Mouse (Mus musculus) forebrain, postnatal 0 days (tissue): Measurements from ENCODE around the gene Calm2. TPM values are rescaled to one million over a fixed set of nuclear protein-coding genes. Genes with fewer than 3 reads are reported as not detected.
A peak's percentile ranks its signal among the peaks of the same experiment; 100 is the strongest.

ENCODE experiments used
- ATAC-seq: fragments of 200-750 bp; cut with Nextera tagmentation; 2 replicates; pipeline ENCODE4 v1.8.0; 2017; ENCODE audit warnings: mild to moderate bottlenecking, moderate library complexity
- DNase-seq: peaks from one replicate; pipeline ENCODE4 v3.0.0-alpha.2; 2015
- H3K27ac ChIP-seq: fragments of 300-500 bp; sonication (generic); 2 replicates; pipeline ENCODE4 v1.5.1; 2014; ENCODE audit warnings: low read depth, mild to moderate bottlenecking, antibody characterized with exemption, low read length, moderate library complexity, mixed read lengths
- H3K27me3 ChIP-seq: fragments of 300-500 bp; sonication (generic); 2 replicates; pipeline ENCODE4 v1.6.1; 2014; ENCODE audit warnings: mild to moderate bottlenecking, low read length, mixed read lengths; ENCODE audit not compliant: insufficient read depth
- H3K36me3 ChIP-seq: fragments of 300-500 bp; sonication (generic); 2 replicates; pipeline ENCODE4 v1.6.1; 2014; ENCODE audit warnings: mild to moderate bottlenecking, moderate library complexity; ENCODE audit not compliant: insufficient read depth
- H3K4me1 ChIP-seq: fragments of 300-500 bp; sonication (generic); 2 replicates; pipeline ENCODE4 v1.6.1; 2014; ENCODE audit warnings: antibody characterized with exemption; ENCODE audit not compliant: insufficient read depth
- H3K4me2 ChIP-seq: fragments of 300-500 bp; sonication (generic); 2 replicates; pipeline ENCODE4 v1.6.1; 2014; ENCODE audit warnings: low read depth, mild to moderate bottlenecking, moderate library complexity
- H3K4me3 ChIP-seq: fragments of 300-500 bp; sonication (generic); 2 replicates; pipeline ENCODE4 v1.5.1; 2014; ENCODE audit warnings: low read depth, low read length, mixed read lengths
- H3K9ac ChIP-seq: fragments of 300-500 bp; sonication (generic); 2 replicates; pipeline ENCODE4 v1.6.1; 2014; ENCODE audit warnings: mild to moderate bottlenecking
- H3K9me3 ChIP-seq: fragments of 300-500 bp; sonication (generic); 2 replicates; pipeline ENCODE4 v1.6.1; 2016; ENCODE audit warnings: low read length
- CTCF ChIP-seq: sonication (generic); IDR thresholded peaks from 2 replicates; pipeline ENCODE4 v1.5.1; 2016; ENCODE audit warnings: antibody characterized with exemption, control low read depth, low read depth
- WGBS: fragments of 180-500 bp; shearing (Covaris S2); extraction: QIAGEN DNeasy Blood & Tissue Kit; methylation state at CpG from one replicate; pipeline ENCODE4 v1.1.7; 2014; 5-methylcytosine and 5-hydroxymethylcytosine counted together
- polyA plus RNA-seq: library from polyadenylated mRNA; unstranded; fragments of >200 nt; fragmentation: Nextera tagmentation; extraction: Ambion mirVana; gene quantifications from 2 replicates; pipeline ENCODE4 v1.2.1, GENCODE M21; 2015
- total RNA-seq: library from RNA; depleted of rRNA; stranded (reverse); fragments of >200 nt; gene quantifications from 2 replicates; pipeline ENCODE4 v1.2.3, GENCODE M21; 2014

Calm2 gene
- total and polyA plus RNA-seq, 2 experiments from 2014 or later, result 1,563 to 3,264 TPM

DNA sequence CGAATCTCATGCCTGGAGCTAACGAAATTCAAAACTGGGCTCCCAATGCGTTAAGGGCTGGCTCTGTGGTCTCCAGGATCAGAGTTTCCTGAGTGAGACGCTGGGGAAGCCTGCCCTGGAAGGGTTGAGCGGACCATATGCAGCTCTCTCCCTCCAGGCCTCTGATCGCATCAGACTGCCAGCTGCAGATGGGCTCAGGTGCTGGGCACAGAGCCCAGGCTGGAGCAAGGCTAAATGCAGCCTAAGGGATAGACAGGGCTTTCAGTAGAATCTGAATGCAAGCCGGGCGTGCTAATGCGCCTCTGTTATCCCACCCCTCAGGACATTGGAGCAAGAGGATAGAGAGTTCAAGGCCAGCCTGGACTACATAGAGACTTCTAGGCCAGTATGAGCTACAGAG lies 31.8 kb upstream of the Calm2 start:
- no peaks in the 10 kb centered on the region for H3K9me3 ChIP-seq
- ATAC-seq (peak; percentile 6; the same call in 1 of the 2 replicates), DNase-seq (peak; percentile 55)
- no peak overlapping the region for H3K4me2 ChIP-seq
- H3K27me3 ChIP-seq, result no peaks in the 10 kb centered on the region
- no peak overlapping the region for H3K4me3 ChIP-seq
- TF ChIP-seq CTCF, result no peak
- H3K36me3 ChIP-seq, result no peaks in the 10 kb centered on the region
- H3K27ac ChIP-seq, result no peak overlapping the region
- H3K4me1 ChIP-seq, result peaks cover 12% of the 10 kb centered on the region
- 31% methylated on average over 9 of the region's 9 CpGs for WGBS
- H3K9ac ChIP-seq, result no peak overlapping the region

DNA sequence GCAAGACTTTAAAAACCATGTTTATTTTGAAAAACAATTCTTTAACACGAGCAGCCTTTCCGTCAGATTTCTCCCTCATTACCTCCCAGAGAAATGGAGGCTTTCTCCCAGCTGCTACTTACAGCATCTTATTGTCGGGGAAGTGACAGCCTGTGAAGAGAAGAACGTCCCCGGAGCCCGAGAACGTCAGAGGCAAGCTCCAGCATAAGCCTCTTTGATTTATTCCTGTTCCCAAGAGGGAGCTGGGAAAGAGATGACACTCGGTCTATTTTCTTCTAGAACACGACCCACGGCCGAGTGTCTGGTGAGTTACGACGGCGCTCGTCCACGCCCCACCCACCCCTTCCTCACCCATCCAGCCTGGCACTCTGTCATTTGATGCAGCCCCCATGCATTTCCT lies 30.9 kb upstream of the Calm2 start:
- Histone ChIP-seq H3K27me3 (no peaks in the 10 kb centered on the region), H3K4me2 (no peak overlapping the region), H3K4me1 (peaks cover 20% of the 10 kb centered on the region), H3K9me3 (no peaks in the 10 kb centered on the region), H3K4me3 (no peak overlapping the region), H3K9ac (no peak overlapping the region), H3K36me3 (no peaks in the 10 kb centered on the region), H3K27ac (no peak overlapping the region)
- ATAC-seq, result peak; percentile 30; the same call in 1 of the 2 replicates
- TF ChIP-seq CTCF, result no peak
- WGBS, result 52% methylated on average over 16 of the region's 16 CpGs
- peak; percentile 50 for DNase-seq

DNA sequence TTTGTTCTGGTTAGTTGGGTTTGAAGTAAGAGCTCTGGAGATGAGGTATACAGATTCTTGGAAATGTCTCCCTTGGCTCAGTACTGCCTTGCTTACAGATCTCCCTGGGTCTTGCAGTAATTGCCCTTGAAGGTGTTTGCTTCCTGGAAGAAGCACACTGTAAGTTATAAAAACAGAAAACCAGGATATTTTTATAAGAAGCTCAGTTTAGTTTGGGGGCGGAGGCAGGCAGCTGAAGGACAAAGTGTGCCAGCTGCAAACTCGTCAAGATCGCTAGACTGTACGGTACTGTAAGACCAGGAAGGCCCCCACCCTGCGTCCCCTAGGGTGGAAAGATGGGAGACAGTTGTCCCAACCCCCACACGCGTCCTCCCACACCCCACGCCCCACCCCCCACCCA lies 28.6 kb upstream of the Calm2 start:
- ATAC-seq (no peak), DNase-seq (no peak)
- TF ChIP-seq CTCF, result no peak
- Histone ChIP-seq H3K4me2 (no peak overlapping the region), H3K4me3 (no peak overlapping the region), H3K9me3 (no peaks in the 10 kb centered on the region), H3K27me3 (no peaks in the 10 kb centered on the region), H3K9ac (no peak overlapping the region), H3K4me1 (peaks cover 20% of the 10 kb centered on the region), H3K36me3 (no peaks in the 10 kb centered on the region), H3K27ac (no peak overlapping the region)
- 67% methylated on average over 8 of the region's 8 CpGs for WGBS

- H3K4me2 ChIP-seq, result peak overlapping the region; percentile 51
- H3K4me3 ChIP-seq, result peak overlapping the region; percentile 27; the same call in 1 of the 2 replicates
- H3K36me3 ChIP-seq, result no peaks in the 10 kb centered on the region
- peaks cover 20% of the 10 kb centered on the region for H3K4me1 ChIP-seq
- H3K27ac ChIP-seq, result peak overlapping the region; percentile 64
- no peaks in the 10 kb centered on the region for H3K9me3 ChIP-seq
- H3K9ac ChIP-seq, result peak overlapping the region; percentile 48
- TF ChIP-seq CTCF, result no peak
- 2% methylated on average over 7 of the region's 7 CpGs for WGBS
- DNase-seq, result no peak
- no peak for ATAC-seq
- no peaks in the 10 kb centered on the region for H3K27me3 ChIP-seq
Measured at GRCm38 (mm10) chr17:87474501-87474795, 27.7 kb upstream of the Calm2 start.

DNA sequence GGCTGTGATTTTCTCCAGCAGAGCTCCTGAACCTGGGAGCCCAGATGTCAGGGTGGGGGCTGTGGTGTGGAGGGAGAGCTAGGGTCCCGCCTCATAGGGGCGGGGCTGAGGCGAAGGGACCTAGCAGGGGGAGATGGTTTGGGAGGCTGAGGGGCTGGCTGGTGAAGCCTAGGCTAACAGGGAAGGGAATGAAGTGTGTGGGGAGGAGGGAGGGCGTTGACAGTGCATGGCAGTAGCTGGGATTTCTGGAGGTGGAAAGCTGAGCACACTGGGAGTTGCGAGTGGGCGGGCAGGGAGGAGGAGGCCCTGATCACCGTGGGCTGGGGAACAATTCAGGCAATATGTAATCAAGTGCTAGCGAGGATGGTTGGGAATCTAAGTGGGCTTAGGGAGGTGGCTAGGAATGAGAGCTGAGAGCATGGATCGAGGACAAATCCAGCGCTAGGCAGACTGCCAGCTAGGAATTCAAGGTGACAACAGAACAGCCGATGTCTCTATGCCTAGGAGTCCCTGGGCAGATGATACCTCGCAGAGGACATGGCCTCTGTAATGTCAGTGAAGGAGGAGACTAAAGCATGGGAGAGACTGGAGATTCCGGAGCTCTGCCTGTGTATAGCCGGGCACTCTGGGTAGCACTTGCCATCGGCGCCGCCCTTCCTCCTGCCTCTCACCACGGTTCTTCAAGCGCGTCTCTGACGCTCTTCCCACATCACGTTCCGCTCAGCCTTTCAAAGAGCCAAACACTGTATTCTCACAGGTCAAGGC lies 27.2 kb upstream of the Calm2 start:
- Histone ChIP-seq H3K27me3 (no peaks in the 10 kb centered on the region), H3K9me3 (no peaks in the 10 kb centered on the region), H3K36me3 (no peaks in the 10 kb centered on the region), H3K4me1 (peaks cover 20% of the 10 kb centered on the region), H3K4me2 (peak overlapping the region; percentile 51), H3K27ac (peak overlapping the region; percentile 64), H3K9ac (peak overlapping the region; percentile 48), H3K4me3 (peak overlapping the region; percentile 27)
- WGBS, result under 1% methylated on average over 23 of the region's 23 CpGs
- peak; percentile 80 for DNase-seq
- peak; percentile 83 for ATAC-seq
- no peak for TF ChIP-seq CTCF

DNA sequence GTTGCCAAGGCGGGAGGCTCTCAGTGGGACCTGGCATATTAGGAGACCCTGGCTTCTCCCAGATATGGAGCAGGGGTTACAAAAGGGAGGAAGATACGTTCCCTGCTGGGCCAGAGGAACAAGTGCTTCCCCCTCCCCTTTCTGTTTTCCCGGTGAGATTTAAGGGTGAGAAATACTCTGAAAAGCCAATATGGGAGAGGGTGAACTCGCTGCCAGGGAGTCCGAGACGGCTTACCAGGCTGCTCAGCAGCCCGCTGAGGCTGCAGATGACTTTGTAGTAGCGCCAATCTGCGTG lies 26.7 kb upstream of the Calm2 start:
- no peak for TF ChIP-seq CTCF
- peaks cover 20% of the 10 kb centered on the region for H3K4me1 ChIP-seq
- WGBS, result 9% methylated on average over 9 of the region's 9 CpGs
- DNase-seq (no peak), ATAC-seq (0 out of 2 replicates have a peak, but pooled peaks have one; percentile 3)
- H3K4me3 ChIP-seq, result peak overlapping the region; percentile 27
- no peaks in the 10 kb centered on the region for H3K27me3 ChIP-seq
- H3K36me3 ChIP-seq, result no peaks in the 10 kb centered on the region
- H3K9me3 ChIP-seq, result no peaks in the 10 kb centered on the region
- peak overlapping the region; percentile 51 for H3K4me2 ChIP-seq
- peak overlapping the region; percentile 64 for H3K27ac ChIP-seq
- peak overlapping the region; percentile 48; the same call in 1 of the 2 replicates for H3K9ac ChIP-seq

GRCm38 (mm10) chr17:87472879-87473278 lies 26.1 kb upstream of the Calm2 start:
- ATAC-seq (no peak), DNase-seq (peak; percentile 3)
- Histone ChIP-seq H3K27me3 (no peaks in the 10 kb centered on the region), H3K36me3 (no peaks in the 10 kb centered on the region), H3K9me3 (no peaks in the 10 kb centered on the region), H3K9ac (no peak overlapping the region), H3K4me3 (no peak overlapping the region), H3K27ac (peak overlapping the region; percentile 64), H3K4me1 (peaks cover 20% of the 10 kb centered on the region), H3K4me2 (no peak overlapping the region)
- no peak for TF ChIP-seq CTCF
- WGBS, result 64% methylated on average over 10 of the region's 10 CpGs
